Mouse (Mus musculus) ES-E14 (cell line): ENCODE measurements around the gene Pou3f3. TPM values are rescaled to one million over a fixed set of nuclear protein-coding genes. Genes with fewer than 3 reads are reported as not detected.

Experiments used
- DNase-seq: peaks from one replicate; pipeline ENCODE4 v3.0.0-alpha.2; 2013; ENCODE audit warnings: low read depth, low spot score
- H3K27ac ChIP-seq: 2 replicates; pipeline ENCODE4 v1.5.1; 2012; ENCODE audit warnings: low read depth, mild to moderate bottlenecking, low read length, moderate library complexity, mixed read lengths; ENCODE audit not compliant: poor library complexity, insufficient read depth, severe bottlenecking
- H3K36me3 ChIP-seq: 2 replicates; pipeline ENCODE4 v1.6.1; 2012; ENCODE audit warnings: mild to moderate bottlenecking, low read length, moderate library complexity, mixed read lengths; ENCODE audit not compliant: control insufficient read depth, poor library complexity, insufficient read depth, severe bottlenecking
- H3K4me1 ChIP-seq, 2 experiments: fragments of 150-350 bp in 1 of 2; sonication (generic) in 1 of 2; 2 replicates each; pipeline ENCODE4 v1.6.1; 2012; ENCODE audit warnings: low read length in 2 of 2, mild to moderate bottlenecking in 1 of 2, mixed read lengths in 1 of 2; ENCODE audit not compliant: control insufficient read depth in 2 of 2, insufficient read depth in 2 of 2, poor library complexity in 1 of 2
- H3K4me3 ChIP-seq, 2 experiments: fragments of 150-350 bp in 1 of 2; sonication (generic) in 1 of 2; 2 replicates each; pipeline ENCODE4 v1.5.1; 2012; ENCODE audit warnings: low read length in 2 of 2, low read depth in 1 of 2, mild to moderate bottlenecking in 1 of 2, mixed read lengths in 1 of 2; ENCODE audit not compliant: insufficient read depth in 1 of 2, poor library complexity in 1 of 2, severe bottlenecking in 1 of 2
- H3K9ac ChIP-seq: 2 replicates; pipeline ENCODE4 v1.6.1; 2012; ENCODE audit warnings: low read depth, mild to moderate bottlenecking, low read length, mixed read lengths; ENCODE audit not compliant: poor library complexity, insufficient read depth, severe bottlenecking
- H3K9me3 ChIP-seq: fragments of 150-350 bp; sonication (generic); 2 replicates; pipeline ENCODE4 v1.6.1; 2012; ENCODE audit warnings: low read depth, mild to moderate bottlenecking, low read length; ENCODE audit not compliant: control insufficient read depth, insufficient read depth
- CHD2 ChIP-seq: IDR thresholded peaks from 2 replicates; pipeline ENCODE4 v1.6.1; 2014; ENCODE audit warnings: mild to moderate bottlenecking, low read depth, low read length, inconsistent platforms
- HCFC1 ChIP-seq: IDR thresholded peaks from 2 replicates; pipeline ENCODE4 v1.6.1; 2012; ENCODE audit warnings: low read length, inconsistent platforms, borderline replicate concordance; ENCODE audit not compliant: insufficient read depth
- MAFK ChIP-seq: IDR thresholded peaks from 2 replicates; pipeline ENCODE4 v1.6.1; 2014; ENCODE audit warnings: mild to moderate bottlenecking, low read depth, low read length, inconsistent platforms; ENCODE audit not compliant: insufficient read depth
- ZC3H11A ChIP-seq: IDR thresholded peaks from 2 replicates; pipeline ENCODE4 v1.6.1; 2012; ENCODE audit warnings: low read depth, mild to moderate bottlenecking, inconsistent platforms, low read length, borderline replicate concordance
- ZNF384 ChIP-seq: IDR thresholded peaks from 2 replicates; pipeline ENCODE4 v1.6.1; 2012; ENCODE audit warnings: low read depth, low read length, inconsistent platforms
- in situ Hi-C, 2 experiments: fragments of 600-800 bp; cut with MboI; formaldehyde crosslinking; loops; one replicate each; pipeline ENCODE4 v1.15.1; 2025; ENCODE audit warnings: low sequenced_read_pairs in 2 of 2, inconsistent platforms in 1 of 2; ENCODE audit not compliant: unreplicated experiment in 2 of 2
- total RNA-seq: library from RNA; depleted of rRNA; stranded (reverse); fragments of 300-350 nt; gene quantifications from 2 replicates; pipeline ENCODE4 v1.2.3, GENCODE M21; 2012

The Pou3f3 gene
- total RNA-seq, 1 experiment = 0.31 TPM

GRCm38 (mm10) chr1:42693852-42694251, 1.7 kb upstream of the Pou3f3 start:
- Histone ChIP-seq H3K9ac (no peak overlapping the region), H3K4me3 (peak overlapping the region; percentile 21 to 48; a peak in 3 of 4 replicates), H3K36me3 (no peaks in the 10 kb centered on the region), H3K9me3 (no peaks in the 10 kb centered on the region), H3K27ac (no peak overlapping the region), H3K4me1 (peaks cover 0 to 7% of the 10 kb centered on the region in 2 experiments; a peak in 2 of 4 replicates)
- DNase-seq = no peak
- no peak for TF ChIP-seq MAFK
- no peak for TF ChIP-seq ZC3H11A
- TF ChIP-seq ZNF384 = no peak
- TF ChIP-seq CHD2 = no peak
- TF ChIP-seq HCFC1 = no peak
- in situ Hi-C loops = no loop called here

- Histone ChIP-seq H3K4me1 (peaks cover 0 to 7% of the 10 kb centered on the region in 2 experiments; a peak in 2 of 4 replicates), H3K9ac (no peak overlapping the region), H3K9me3 (no peaks in the 10 kb centered on the region), H3K4me3 (peak overlapping the region; percentile 35 to 48), H3K27ac (no peak overlapping the region), H3K36me3 (no peaks in the 10 kb centered on the region)
- in situ Hi-C loops = no loop called here
- TF ChIP-seq CHD2 (no peak), HCFC1 (no peak), ZC3H11A (no peak), MAFK (no peak), ZNF384 (no peak)
- DNase-seq = no peak
Measured at GRCm38 (mm10) chr1:42694290-42694664, 1.3 kb upstream of the Pou3f3 start.

GRCm38 (mm10) chr1:42694665-42695577, 647 bp upstream of the Pou3f3 start:
- no peaks in the 10 kb centered on the region for H3K9me3 ChIP-seq
- in situ Hi-C loops = no loop called here
- H3K4me3 ChIP-seq = peak overlapping the region; percentile 48 to 67
- peaks cover 0 to 7% of the 10 kb centered on the region in 2 experiments; a peak in 2 of 4 replicates for H3K4me1 ChIP-seq
- DNase-seq = no peak
- no peak for TF ChIP-seq CHD2
- no peak for TF ChIP-seq HCFC1
- TF ChIP-seq ZNF384 = no peak
- TF ChIP-seq ZC3H11A = no peak
- no peak for TF ChIP-seq MAFK
- H3K9ac ChIP-seq = no peak overlapping the region
- no peak overlapping the region for H3K27ac ChIP-seq
- no peaks in the 10 kb centered on the region for H3K36me3 ChIP-seq

GRCm38 (mm10) chr1:42696371-42697031, 933 bp downstream of the Pou3f3 start:
- in situ Hi-C loops = no loop called here
- Histone ChIP-seq H3K4me3 (peak overlapping the region; percentile 18 to 61), H3K9me3 (no peaks in the 10 kb centered on the region), H3K9ac (0 out of 2 replicates have a peak overlapping the region, but pooled peaks have one; percentile 13), H3K4me1 (peaks cover 0 to 7% of the 10 kb centered on the region in 2 experiments; a peak in 2 of 4 replicates), H3K36me3 (no peaks in the 10 kb centered on the region), H3K27ac (no peak overlapping the region)
- DNase-seq = no peak
- no peak for TF ChIP-seq ZC3H11A
- no peak for TF ChIP-seq CHD2
- no peak for TF ChIP-seq ZNF384
- no peak for TF ChIP-seq HCFC1
- no peak for TF ChIP-seq MAFK
